Mouse (Mus musculus) CH12.LX (cell line): ENCODE measurements around the gene Dnajc5.

Source experiments
- CHD1 ChIP-seq: IDR thresholded peaks from 2 replicates; pipeline ENCODE4 v1.6.1; 2012; ENCODE audit warnings: low read depth, low read length, improper control_type of control experiment, inconsistent platforms
- CTCF ChIP-seq, 2 experiments: IDR thresholded peaks in 1 of 2; conservative IDR thresholded peaks in 1 of 2; 2 replicates each; pipeline ENCODE4 v1.5.1; 2011 to 2012; ENCODE audit warnings: low read depth in 2 of 2, low read length in 2 of 2, improper control_type of control experiment in 1 of 2, inconsistent platforms in 1 of 2, mild to moderate bottlenecking in 1 of 2, moderate library complexity in 1 of 2
- E2F4 ChIP-seq: IDR thresholded peaks from 2 replicates; pipeline ENCODE4 v1.6.1; 2011; ENCODE audit warnings: low read depth, low read length, improper control_type of control experiment; ENCODE audit not compliant: insufficient replicate concordance
- HCFC1 ChIP-seq: IDR thresholded peaks from 2 replicates; pipeline ENCODE4 v1.6.1; 2012; ENCODE audit warnings: low read depth, mild to moderate bottlenecking, inconsistent platforms, low read length, improper control_type of control experiment
- JUN ChIP-seq: IDR thresholded peaks from 2 replicates; pipeline ENCODE4 v1.6.1; 2011; ENCODE audit warnings: low read depth, mild to moderate bottlenecking, low read length, improper control_type of control experiment, moderate library complexity; ENCODE audit not compliant: insufficient read depth
- MAZ ChIP-seq: IDR thresholded peaks from 2 replicates; pipeline ENCODE4 v1.6.1; 2012; ENCODE audit warnings: low read depth, mild to moderate bottlenecking, inconsistent platforms, low read length, improper control_type of control experiment, moderate library complexity
- MEF2A ChIP-seq: IDR thresholded peaks from 2 replicates; pipeline ENCODE4 v1.6.1; 2014; ENCODE audit warnings: low read depth, mild to moderate bottlenecking, inconsistent platforms, low read length, improper control_type of control experiment, borderline replicate concordance
- POLR2A ChIP-seq: IDR thresholded peaks from 2 replicates; pipeline ENCODE4 v1.6.1; 2011; ENCODE audit warnings: low read depth, mild to moderate bottlenecking, improper control_type of control experiment, low read length
- SMC3 ChIP-seq: IDR thresholded peaks from 2 replicates; pipeline ENCODE4 v1.6.1; 2011; ENCODE audit warnings: low read depth, low read length, improper control_type of control experiment
- TBP ChIP-seq: conservative IDR thresholded peaks from 2 replicates; pipeline ENCODE4 v1.6.1; 2011; ENCODE audit warnings: low read depth, low read length, improper control_type of control experiment
- ZC3H11A ChIP-seq: IDR thresholded peaks from 2 replicates; pipeline ENCODE4 v1.6.1; 2012; ENCODE audit warnings: low read depth, mild to moderate bottlenecking, inconsistent platforms, low read length, improper control_type of control experiment

DNA sequence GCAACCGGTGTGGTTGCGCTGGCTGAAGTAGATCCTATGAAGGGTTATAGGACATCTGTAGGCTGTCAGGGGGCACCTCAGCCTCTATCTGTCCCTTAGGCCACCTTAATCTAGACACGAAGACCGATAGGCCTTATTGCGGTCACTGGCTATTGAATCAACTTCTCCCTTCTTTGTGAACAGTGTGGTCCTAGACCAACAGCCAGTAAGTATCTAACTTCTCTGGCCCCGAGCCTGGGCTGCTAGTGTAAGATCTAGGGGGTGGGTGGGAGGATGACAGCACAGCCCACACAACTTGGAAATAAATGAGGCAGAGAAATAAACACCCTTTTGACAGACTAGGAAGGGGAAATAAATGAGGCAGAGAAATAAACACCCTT, 72.7 kb downstream of the Dnajc5 start:
- TF ChIP-seq CTCF (conservative IDR thresholded peaks at IDR 0.05 in 1 of 2, IDR thresholded peaks at IDR 0.05 in 1 of 2; ENCODE audit: low read depth in 2 of 2, low read length in 2 of 2) (no peak), HCFC1 (no peak), TBP (no peak), ZC3H11A (no peak), E2F4 (no peak), MAZ (no peak), MEF2A (no peak), JUN (no peak), CHD1 (no peak), SMC3 (no peak), POLR2A (no peak)
